Mouse (Mus musculus) Muller cell, postnatal 12 days (primary cell): Measurements from ENCODE around the gene Shroom2.
"Not testable (repeated sequence)": the region's sequence is repeated elsewhere in the genome, so short reads cannot be mapped to it uniquely, and the experiment has no call there.

ENCODE experiments used
- DNase-seq: peaks from one replicate; pipeline ENCODE4 v3.0.0-alpha.2; 2015; ENCODE audit errors: inconsistent ontology term

Gene Shroom2

GRCm38 (mm10) chrX:152768891-152769599 lies at the start of gene Shroom2:
Shroom2 (minus strand) TSS chrX:152769465.
- DNase-seq, result peak; percentile 26

DNA sequence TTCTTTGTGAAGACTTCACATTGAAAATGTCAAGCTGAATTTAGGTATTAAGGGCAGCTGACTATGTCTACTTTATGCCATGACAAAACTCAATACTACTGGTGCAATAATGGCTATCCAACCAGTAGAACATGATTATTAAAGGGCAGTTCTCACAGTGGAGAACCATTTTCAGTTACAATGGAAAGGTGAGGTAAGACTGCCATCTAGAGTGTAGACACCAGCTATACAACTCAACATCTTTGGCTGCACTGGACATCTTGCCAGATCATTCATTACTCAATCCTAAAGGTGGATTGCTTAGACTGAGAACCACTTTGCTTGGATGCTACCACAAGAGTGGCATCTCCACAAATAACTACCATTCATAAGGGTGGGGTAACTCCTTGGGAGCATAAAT lies 49.7 kb upstream of the Shroom2 start:
- DNase-seq, result peak; percentile 13

DNA sequence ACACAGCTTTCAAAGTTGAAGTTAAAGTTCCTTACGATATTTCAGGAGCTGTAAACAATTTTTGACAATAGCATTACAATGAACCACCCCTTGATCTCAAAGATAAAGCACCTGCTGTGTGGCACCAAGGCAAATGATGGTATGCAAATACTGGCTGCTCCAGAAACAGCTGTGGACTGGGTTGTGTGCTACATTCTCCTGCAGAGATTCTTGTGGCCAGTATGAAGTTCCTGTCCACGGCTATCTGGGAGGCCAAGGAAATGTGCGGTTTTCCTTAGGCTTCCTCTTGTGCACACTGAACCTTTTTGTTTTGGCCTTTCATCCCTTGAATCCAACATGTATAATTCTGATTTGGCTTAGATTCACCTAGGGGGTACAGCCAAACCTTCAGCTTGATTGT lies 44.1 kb upstream of the Shroom2 start:
- no peak for DNase-seq

GRCm38 (mm10) chrX:152805317-152805716 lies 36.1 kb upstream of the Shroom2 start:
- no peak for DNase-seq

DNA sequence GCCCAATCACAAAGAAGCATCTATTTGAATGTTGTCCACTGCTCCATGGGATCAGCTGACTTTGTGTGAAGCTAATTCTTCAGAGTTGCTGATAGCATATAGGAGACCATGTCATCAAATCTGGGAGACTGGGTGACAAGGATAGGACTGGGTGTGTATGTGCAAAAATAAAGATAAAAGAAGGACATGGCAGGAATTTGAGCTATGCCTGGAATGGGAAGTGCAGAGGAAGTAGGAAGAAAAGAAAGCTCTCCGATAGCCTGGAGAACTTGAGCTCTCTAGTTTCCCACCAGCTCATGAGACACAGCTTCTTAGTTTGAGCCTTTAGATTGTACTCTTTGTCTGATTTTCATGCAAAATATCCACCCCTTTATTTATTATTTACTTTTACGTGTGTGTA lies 19.3 kb upstream of the Shroom2 start:
- peak; percentile 6 for DNase-seq

DNA sequence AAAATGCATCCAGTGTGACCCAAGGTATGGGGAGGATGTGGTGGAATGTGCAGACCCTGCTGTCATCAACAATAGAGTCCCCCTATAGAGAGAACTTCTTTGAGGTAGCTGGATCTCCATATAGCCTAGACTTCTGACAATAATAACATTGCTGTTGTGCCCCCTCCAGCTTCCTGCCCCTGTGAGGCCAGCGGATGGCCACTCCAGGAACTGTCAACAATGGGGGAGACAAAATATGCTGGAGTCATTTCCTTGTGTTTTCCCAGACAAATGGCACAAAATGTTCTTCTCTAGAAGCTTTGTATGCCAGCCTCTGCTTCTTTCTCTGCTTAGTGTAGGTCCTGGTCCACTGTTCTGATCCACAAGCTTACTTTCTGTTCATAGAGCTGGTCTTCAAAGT lies 18.9 kb upstream of the Shroom2 start:
- DNase-seq, result no peak

DNA sequence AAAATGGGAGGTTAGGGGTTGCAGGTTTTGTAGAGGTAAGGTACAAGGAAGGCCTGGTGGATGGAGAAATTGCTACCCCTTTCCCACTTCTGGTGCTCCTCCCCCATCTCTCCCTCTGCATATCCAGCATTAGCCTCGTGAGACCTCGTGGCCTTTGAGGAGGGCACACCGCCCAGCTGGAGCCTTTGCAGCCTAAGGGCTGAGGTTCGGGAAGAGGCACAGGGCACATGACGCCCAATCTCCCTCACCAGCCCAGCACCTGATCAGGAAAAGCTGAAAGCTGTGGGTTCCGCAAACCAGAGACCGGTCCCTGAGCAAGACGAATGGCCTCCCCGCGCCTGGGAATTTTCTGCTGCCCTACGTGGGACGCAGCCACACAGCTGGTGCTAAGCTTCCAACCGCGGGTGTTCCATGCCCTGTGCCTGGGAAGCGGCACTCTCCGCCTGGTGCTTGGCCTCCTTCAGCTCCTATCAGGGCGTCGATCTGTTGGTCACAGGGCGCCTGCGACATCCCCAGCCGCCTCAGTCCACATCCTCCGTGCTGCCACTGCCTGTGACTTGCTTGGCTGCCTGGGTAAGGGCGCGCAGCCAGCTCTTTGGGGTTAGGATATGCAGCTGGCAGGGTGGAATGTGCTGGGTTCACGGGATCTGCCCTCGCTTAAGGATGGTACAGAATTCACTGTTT lies 12.6 kb upstream of the Shroom2 start, which contains the start of gene Gpr143:
TSS of gene Gpr143 (plus strand) at position 202 of the 684 bp plus-strand sequence.
- peak; percentile 43 for DNase-seq

DNA sequence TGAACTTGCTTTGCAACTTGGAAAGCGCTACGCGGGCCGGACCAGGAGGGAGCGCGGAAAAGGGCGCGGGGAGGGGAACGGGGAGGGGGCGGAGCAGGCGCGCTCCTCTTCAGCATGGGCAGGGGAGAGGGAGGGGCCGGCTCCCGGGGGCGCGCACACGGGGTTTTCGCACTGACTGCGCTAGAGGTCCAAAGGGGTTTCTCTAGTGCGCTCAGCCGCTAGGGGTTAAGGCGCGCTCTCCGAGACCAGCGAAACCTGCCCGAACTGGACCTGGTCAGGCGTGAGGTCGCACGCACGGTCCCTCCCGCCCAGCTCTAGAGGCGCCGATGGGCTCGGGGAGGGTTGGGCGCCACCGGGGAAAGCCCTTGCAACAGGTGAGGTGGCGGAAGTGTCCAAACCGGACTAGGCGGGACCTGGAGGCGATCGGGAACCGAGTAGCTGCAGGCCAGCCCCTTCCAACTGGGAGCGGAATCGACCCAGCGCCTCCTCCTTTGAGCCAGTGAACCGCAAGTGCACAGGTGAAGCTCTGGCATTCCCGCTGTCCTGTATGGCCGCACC lies 414 bp upstream of the Shroom2 start:
- DNase-seq, result peak; percentile 84

DNA sequence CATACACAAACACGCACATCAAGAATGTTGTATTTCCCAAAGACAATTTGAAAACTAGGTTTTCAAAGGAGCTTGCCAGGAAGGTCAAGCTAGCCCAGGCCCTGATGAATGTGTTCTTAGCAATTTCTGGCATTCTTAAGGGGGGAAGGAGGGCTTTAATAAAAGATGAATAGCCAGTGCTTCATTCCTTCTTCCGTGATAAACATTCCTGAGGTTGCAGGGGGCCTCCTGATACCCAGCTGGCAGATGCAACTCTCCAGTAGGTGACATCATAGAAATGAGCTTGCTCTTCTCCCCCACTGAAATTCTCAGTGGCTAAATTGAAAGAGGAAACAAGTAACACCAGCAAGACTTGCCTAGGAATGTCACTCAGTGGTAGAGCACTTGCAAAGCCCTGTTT lies 5.1 kb downstream of the Shroom2 start:
- peak; percentile 73 for DNase-seq

DNA sequence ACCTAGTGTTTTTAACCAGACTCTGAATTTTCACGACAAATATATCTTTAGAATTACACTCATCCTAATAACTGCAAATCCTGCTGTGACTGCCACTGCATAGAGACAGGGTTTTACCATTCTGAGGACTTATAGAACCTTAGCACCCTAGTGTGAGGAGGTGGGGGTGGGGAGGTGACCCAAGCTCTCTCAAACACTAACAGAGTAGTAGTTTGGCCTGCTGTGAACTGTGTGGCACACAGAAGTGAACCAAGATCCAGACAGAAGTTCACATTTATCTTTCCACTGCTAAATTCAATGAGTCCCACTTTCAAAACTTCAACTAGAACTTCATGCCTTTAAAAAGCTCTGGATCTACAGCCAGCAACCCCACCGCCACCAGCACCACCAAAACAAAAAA lies 6.4 kb downstream of the Shroom2 start:
- no peak for DNase-seq

DNA sequence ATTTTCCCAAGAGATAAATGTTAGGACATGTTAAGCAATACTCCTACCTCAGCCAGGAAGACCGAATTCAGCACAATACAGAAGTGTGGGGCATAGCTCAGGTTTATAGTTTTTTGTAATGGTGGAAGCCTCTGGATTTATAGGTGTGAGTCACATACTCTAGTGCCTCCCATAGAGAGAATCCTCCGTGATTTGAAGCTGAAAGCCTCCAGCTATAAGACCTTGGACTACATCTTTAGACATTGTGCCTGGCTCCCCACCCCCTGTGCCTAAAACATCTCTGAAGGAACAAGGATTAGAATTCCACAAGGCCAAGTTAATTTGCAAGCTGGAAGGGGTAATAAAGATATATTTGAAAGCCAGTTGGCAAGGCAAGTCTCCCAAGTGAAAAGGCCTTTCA lies 6.8 kb downstream of the Shroom2 start:
- DNase-seq, result no peak

- DNase-seq, result no peak
Measured at GRCm38 (mm10) chrX:152756293-152756692, 13.0 kb downstream of the Shroom2 start.

- no peak for DNase-seq
Measured at GRCm38 (mm10) chrX:152755819-152756218, 13.4 kb downstream of the Shroom2 start.

- no peak for DNase-seq
Measured at GRCm38 (mm10) chrX:152745925-152746324, 23.3 kb downstream of the Shroom2 start.

DNA sequence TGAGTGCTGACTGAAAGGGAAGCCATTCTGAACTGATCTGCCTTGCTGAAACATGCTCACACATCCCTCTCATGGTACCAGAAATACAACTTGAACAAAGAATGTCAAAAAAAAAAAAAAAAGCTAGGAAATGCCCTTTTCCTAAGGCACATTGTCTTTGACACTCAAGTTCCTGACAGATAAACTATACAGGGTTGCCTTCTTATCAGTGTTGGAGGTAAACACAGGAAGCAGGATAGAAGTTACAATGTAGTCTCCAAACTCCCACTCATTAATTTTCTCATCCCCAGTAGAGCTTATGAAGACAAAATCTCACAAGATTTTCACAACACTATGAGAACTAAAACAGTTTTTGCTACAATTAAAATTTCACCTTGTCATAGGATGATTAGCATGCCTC lies 25.6 kb downstream of the Shroom2 start:
- no peak for DNase-seq

GRCm38 (mm10) chrX:152738759-152739368 lies 30.4 kb downstream of the Shroom2 start:
- DNase-seq, result no peak

DNA sequence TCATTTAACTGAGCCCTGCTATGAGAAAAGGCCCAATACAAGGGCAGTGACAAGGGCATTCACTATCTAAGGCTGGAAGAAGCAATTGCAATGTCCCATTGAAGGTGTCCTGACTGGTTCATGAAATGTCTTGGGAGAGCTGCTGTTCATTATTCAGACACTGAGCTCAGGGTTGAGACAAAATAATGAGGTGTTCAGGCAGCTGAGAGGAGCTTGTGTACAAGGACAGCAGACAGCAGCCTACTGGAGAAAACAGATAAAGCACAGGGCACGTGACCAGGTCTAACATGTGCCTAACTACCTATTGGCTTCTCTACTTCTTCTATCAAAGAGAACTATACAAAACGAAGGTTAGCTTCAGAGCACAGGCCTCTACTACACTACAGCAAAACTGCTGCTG lies 31.1 kb downstream of the Shroom2 start:
- DNase-seq, result no peak

DNA sequence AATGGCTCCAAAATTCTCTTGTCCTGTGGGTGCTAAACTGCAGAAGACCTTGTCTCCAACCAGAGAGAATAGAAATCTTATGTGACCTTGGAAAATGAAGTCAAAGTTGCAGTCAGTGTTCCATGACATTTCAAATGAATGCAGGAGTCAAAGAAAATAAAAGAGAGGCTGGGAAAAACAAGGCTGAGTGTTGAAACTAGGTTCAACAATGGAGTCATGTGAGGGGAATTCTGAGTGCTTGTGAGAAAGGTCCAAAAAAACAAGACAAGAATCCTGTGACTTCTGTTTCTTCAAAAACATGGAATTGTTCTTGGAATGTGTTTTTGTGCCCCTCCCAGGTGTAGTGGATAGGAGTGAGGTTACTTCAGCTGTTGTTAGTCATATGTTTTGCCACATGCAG lies 34.0 kb downstream of the Shroom2 start:
- DNase-seq, result no peak

DNA sequence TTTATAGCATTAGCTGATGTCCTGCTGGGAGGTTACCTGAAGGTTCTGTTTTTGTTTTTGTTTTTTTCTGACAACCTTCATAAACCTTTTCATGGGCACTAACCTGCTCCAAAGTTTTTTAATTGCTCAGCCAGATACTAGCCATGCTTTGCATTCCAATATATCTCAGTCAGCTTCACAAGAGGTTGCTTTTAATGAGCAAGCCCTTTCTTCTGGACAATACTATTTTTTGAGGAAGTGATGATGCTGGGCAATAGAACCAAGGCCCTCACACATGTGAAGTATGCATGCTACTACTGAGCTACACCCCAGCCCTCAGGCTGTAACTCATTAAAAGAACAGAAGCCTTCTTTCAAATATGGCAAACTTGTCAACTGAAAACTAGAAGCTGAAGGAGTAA lies 52.6 kb downstream of the Shroom2 start:
- DNase-seq, result peak; percentile 75

DNA sequence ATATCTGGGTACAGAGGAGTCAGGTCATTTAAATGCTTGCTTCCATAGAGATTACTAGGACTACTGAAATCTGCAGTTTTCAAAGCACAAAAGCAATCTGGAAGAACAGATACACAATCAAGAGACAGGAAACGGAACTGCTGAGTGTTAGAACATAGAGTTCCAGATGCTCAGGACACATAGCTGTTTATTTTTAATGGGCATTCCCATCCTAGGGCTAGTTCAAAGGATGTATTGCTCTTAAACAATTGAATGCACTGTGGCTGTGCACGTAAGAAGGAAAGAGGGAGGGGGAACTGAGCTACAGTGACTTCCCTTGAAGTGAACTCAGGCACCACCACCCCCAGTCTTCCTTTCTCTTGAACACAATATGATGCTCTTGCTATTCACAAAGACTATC lies 58.5 kb downstream of the Shroom2 start:
- not testable (repeated sequence) for DNase-seq

DNA sequence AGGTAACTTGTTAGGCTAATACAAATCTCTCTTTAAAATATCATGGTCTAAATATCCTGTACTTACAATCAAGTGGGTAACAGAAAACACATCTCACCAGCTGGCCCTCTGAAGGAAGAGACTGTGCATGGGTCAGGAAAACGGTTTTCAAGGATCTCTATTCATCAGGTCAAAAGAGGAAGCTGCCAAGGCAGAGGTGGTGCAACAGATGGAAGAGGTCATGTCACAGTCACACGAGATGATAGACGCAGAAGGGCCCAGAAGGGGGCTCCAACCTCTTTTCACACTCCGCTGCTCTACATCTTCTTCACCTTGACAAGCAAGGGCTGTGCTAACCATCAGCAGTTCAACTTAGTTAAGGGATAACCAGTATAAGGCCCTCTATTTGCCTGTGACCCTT lies 60.9 kb downstream of the Shroom2 start:
- DNase-seq, result no peak

- DNase-seq, result peak; percentile 31
Measured at GRCm38 (mm10) chrX:152705397-152705796, 63.9 kb downstream of the Shroom2 start.

- peak; percentile 41 for DNase-seq
Measured at GRCm38 (mm10) chrX:152703624-152704023, 65.6 kb downstream of the Shroom2 start.
